Mouse (Mus musculus) MN1 (cell line): Measurements from ENCODE around the gene Noa1.

Experiments used
- DNase-seq: peaks from one replicate; pipeline ENCODE4 v3.0.0-alpha.2; 2016; ENCODE audit warnings: low spot score

Noa1 gene

DNA sequence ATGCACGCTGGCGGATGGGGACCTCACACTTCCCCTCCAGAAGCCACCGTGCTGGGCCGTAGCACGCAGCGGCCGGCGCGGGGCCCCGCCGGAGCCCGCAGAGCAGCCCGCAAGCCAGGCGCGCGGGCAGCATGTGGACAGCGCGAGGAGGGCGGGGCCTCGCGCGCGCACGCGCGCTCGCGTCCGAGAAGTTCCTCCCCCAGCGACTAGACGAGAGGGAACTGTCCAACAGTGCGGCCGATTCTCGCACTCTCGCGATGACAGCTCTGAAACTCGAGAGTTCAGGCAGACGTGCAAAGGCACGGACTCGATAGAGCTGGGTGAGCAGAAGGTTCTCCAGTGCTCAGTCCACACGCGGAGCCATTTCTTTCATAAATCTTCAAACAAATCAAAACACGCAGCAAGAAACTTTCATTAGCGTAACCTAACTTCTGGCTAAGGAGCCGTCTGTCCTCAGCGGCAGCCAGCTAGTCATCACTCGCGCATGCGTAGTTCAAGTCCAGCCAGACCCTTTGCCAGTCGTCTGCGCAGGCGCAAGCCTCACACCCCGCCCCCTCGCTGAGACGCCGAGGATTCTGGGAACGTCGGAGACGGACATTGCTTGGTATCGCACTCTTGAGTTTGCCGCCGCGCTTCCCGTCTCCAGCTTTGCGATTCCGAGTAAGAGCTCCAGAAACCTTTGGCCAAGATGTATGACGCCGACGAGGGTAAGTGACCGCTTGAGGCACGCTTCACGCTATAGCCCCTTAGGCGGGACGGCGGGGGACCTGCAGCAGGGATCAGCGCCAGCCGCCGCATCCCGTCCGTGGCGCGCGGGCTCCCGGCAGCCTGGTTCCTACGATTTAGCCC lies at the start of gene Noa1, which contains the start of gene Polr2b:
Noa1 (minus strand) TSS at position 161 of the 849 bp plus-strand sequence.
Polr2b (plus strand) TSS at position 224 of the 849 bp plus-strand sequence.
- peak; percentile 98 for DNase-seq

DNA sequence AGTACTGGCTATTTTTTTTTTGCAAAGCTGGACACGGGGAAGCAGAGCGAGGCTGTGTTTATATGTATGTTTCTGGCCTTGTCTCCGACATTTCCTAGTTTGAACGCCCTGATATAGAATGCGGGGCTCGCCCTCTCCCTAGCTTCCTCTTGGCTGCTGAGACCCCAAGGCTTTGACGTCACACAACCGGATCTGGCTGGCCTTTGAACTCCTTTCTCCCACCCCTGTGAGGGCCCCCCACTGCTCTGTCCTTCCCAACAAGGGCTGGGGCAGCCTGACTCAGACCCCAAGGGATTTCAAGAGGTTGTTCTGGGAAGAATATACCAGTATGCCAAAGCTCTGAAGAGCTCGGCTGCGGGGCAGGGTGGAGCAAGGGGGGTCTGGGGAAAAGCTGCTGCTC lies 48.5 kb upstream of the Noa1 start:
- peak; percentile 60 for DNase-seq

DNA sequence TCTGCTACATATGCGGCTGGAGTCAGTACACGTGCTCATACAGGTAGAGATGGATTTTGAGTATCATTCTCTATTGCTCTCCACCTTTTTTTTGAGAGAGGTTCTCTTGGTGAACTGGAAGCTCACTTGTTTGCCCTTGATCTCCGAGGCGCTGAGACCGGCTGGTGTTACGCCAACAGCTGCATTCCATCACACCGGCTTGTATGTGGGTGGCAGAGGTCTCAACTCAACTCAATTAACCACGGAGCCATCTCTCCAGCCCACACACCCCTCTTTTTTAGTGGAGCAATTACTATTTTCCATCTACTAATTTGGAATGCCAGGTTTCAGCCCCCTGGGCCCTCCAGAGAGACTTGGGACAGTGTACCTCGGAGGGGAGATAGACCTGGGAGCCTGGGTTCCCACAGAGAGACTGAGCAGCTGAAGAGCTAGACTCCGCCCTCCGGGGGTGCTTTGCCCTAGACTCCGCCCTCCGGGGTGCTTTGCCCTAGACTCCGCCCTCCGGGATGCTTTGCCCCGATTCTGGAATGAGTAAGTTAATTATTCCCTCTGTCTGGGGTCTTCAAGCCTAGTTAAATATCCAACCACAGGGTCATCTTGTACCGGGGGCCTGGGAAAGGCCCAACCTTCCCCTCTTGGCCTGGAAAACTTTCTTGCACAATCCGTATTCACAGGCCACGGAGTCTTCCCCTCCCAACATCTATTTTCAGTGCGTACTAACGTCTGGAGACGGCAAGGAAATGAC lies 47.7 kb upstream of the Noa1 start:
- DNase-seq: peak; percentile 59

DNA sequence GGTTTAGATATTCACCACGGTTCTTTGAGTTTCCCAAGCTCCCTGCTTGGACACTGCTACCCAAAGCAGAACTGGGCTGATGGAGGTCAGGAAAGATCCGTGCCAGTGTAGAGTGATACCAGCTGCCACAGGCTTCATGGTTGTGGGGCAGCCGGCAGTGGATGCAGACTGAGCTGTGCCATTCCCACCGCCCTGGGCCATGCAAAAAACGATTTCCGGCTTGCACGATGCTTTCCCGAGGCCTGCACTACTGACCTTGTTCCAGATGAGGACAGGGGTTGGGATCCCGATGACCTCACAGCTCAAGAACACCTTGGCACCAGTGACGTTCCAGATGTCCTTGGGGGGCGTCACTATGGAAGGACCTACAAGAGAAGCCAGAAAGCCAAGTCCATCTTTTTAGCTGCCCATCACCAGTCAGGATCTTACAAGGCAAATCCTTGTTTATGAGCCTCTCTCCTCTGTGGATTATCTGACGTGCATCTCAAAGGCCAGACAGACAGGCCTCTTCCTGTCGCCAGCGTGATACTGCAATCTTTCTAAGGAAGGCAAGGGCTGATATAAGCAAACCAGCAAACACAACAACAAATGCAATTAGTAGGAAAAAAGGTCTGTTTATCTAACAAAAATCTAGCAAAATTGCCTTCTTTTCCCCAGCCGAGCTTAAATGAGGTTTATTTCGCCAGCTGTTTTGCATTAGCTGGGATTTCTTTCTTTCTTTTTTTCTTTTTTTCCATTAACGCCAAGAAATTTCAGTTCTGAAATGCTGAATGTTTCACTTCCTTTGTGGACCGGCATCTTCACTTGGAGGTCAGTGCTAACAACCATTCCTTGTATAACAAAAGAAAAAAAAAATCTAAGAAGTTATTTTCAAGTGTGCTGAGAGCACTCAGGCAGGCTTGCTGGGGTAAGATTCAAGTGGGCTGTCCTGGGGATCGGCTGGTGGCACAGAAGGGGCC lies 45.7 kb upstream of the Noa1 start:
- peak; percentile 61 for DNase-seq

DNA sequence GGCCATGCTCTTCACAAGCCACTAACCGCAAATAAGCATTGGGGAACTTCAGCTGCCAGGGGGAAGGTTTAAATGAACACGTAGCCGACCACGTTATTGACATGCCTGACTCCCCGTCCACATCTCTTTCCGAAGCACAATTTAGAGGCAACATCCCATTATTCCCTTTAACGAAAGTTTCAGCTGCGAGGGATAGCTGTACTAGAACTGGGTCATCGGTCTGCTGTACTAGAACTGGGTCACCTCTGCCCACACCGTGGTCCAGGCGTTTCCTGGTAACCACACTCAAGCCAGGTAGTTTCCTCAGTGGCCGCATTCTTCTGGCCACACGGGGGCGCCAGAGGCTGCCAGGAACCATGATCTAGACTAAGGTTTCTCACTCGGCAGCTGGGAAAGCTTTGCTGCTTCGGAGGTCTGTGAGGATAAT lies 44.5 kb upstream of the Noa1 start:
- peak; percentile 90 for DNase-seq

DNA sequence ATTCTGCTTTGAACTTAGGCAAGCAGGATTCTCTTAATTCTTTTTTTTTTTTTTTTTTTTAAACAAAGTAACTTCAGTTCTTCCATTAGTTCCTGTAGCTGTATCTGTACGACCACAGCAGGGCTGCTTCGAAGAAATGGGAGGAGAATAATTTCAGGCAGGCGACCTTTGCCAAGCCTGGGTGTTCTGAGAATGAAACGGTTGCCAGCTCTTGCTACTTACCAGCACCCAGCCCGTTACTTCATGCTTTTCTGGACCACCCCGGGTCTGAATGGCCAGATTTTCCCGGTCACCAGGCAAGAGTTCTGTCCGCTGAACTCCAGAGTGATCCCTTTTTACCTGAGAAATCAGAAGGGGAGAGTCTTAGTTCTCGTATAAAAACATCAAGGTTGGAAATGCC lies 41.8 kb upstream of the Noa1 start:
- no peak for DNase-seq

DNA sequence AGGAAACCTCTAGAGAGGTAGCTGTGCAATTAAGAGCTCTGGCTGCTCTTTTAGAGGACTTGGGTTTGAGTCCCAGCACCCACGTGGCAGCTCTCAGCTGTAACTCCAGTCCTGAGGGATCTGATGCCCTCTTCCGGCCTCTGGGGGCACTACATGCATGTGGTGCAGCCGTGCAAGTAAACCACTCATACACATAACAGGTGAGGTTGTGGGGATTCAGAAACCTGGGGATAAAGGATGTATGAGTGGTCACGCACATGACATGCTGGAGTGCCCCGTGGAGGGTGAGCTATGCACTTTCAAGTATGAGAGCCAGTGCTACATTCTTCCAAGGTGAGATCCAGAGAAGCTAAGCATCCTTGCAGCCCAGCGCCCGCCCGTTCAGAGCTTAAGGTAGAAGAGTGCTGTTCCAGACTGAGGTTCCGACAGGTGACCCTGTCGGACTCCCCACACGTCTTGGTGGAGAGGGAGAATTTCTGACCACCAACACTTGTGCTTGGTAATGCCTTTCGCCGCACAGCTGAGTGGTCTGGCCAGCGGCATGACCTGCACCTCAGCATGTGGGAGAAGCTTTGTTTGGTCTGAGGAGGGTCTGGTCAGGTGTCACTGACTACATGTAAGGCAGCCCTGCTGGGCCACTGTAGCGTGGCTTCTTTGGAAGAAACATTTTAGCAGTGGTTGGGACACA lies 40.2 kb upstream of the Noa1 start:
- DNase-seq: no peak

DNA sequence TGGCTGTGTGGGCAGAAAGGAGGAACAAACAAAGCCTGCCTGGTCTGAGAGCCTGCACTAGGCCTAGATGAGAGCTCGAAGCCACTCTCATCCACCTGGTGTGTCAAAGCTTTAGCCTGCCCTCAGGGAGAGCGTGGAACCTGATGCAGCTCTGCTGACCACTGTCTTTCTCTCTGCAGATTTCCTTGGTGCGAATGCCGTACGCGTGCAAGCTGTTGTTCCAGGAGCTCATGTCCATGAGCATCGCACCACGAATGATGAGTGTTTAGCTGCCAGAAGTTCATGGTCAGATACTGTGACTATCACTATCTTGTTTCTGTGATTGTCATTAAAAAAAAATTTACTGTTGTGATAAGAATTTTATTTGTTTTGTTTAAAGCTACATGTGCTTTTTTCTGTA lies 39.0 kb upstream of the Noa1 start:
- no peak for DNase-seq

DNA sequence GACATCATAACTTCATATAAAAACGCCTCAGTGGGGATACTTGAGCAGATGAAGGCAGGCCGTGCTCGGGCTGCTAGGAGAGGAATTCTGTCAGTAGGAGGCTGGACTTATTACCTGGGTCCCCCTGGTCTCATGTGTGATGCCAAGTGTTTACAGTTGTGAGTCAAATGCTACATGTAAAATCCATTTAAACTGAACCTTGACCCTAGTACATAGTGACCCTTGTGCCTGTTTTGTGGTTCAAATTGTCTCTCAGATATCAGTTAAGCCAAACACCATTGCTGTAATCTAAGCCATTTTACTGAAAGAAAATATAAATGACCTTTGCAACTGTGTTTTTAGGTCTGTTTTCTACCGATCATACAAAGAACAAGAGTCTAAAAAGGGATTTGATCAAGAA lies 30.1 kb upstream of the Noa1 start:
- no peak for DNase-seq

DNA sequence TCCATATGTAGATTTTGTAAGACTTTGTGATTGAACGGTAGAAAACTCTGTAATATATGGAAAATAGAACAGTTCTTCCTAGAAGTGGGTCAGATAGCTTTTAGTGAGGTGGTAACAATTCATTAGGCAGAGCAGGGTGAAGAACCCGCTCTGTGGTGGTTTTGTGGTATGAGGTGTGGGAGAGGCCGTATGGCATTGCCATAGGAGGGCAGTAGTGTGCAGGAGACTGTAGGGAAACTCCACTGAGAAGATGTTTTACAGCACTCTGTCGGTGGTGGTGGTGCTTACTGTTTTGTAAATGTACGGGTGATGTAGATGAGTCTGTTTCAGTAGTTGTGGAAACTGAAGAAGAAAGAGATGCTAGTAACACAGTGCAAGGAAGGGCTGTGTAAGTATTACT lies 20.3 kb upstream of the Noa1 start:
- no peak for DNase-seq

DNA sequence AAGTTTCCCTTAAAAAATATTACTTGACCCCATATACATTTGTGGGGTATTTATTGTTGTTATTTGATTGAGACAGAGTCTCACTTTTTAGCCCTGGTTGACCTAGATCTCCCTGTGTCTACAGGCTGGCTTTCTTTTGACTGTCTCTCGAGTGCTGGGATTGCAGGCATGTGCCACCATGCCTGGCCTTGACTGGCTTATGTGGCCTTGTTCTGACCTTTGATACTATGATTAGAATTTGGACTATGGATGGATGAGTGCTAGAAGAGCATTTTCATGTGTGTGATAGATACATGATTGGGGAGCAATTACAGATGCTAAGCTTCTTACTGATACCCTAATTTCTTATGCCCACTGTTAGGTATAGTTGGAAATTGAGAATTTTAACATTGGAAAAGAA lies 15.1 kb upstream of the Noa1 start:
- no peak for DNase-seq

DNA sequence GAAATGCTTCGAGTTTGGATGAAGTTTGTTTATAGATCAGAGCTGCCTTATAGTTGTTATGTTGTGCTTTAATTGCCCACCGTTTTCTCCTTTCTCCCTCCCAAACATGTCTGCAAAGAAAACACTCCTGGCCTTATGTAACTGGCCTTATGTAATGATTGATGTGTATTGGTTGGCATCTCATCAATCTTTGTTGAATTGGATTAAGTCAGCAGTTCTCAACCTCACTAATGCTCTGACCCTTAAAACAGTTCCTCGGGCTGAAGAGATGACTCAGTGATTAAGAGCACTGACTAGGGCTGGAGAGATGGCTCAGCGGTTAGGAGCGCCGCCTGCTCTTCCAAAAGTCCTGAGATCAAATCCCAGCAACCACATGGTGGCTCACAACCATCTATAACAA lies 5.1 kb upstream of the Noa1 start:
- DNase-seq: no peak

DNA sequence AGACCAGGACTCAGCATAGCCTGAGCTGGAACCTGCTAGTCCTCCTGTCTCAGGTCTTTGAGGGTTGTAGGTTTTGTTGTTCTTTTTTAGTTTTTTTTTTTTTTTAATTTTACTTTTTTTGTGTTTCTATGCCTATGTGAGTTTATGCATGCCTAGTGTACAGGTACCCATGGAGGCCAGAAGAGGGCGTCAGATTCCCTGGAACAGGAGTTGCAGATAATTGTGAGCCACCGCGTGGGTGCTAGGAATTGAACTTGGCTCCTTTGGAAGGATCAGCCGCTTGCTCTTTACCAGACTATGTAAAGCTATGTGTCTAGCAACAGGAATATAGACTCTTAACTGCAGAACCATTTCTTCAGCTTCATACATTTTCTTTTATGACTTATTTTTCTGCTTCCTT lies 4.3 kb upstream of the Noa1 start:
- DNase-seq: no peak

DNA sequence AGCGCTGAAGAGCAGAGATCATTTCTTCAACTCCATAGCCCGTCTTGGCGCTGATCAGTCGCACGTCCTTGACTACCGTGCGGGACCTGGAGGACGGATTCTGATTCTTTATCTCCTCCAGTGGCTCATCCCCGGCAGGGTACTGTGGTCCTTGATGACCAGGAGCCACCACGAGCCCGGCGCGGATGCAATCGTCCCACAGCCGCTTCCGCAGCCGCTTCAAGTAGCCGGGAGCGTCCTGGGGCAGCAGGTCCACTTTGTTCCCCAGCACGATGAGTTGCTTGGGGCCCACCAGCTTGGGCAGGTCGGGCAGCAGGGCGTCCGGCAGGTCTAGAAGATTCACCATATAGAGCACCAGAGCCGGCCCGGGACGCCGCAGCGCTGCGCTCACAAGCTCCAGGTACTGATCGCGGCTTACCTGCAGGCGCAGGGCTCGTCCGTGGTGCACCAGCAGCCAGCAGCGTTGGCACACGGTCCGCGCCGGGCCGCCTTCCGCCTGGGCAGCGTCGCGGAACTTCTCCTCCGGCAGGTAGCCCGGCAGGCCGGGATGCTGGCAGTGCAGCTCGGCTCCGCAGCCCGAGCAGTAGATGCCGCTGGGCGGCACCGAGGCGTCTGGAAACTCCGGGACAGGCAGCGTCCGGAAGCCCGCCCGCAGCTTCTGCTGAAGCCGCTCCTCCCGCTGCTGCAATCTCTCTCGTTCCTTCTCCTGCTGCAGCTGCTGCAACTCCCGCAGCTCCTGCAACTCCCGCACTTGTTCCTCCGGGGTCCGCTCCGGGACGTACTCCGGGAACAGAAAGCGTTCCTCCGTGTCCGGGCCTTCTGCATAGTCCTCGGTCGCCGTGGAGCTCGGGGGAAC lies 605 bp downstream of the Noa1 start:
- peak; percentile 24 for DNase-seq

DNA sequence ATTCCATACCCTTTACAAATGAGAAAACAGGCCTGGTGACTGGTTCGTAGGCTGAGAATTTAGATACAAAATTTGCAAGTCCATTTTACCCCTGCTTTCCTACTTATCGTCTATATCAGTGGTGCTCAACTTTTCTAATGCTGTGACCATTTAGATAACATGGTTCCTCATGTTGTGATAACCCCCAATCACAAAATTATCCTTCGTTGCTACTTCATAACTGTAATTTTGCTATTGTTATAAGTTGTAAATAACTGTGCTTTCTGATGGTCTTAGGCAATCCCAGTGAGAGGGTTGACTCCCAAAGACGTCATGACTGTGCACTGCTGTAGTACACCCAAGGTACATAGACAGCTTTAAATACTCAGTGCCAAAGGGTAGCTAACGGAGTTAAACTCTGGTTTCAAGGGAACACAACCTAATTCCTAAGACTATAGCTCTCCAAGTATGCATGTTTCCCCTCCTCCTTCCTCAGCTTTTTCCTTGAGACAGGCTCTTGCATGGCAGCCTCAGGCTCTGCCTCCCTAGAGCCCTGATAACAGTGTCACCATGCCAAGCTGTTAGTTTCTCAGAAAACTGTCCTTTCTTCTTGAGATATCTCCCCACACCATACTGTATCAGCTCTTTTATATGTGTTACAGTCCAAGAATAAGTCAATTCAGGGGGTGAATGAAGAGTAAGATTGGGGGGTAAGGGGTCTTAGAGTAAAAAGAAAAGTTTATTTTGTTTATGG lies 1.9 kb downstream of the Noa1 start:
- DNase-seq: no peak

DNA sequence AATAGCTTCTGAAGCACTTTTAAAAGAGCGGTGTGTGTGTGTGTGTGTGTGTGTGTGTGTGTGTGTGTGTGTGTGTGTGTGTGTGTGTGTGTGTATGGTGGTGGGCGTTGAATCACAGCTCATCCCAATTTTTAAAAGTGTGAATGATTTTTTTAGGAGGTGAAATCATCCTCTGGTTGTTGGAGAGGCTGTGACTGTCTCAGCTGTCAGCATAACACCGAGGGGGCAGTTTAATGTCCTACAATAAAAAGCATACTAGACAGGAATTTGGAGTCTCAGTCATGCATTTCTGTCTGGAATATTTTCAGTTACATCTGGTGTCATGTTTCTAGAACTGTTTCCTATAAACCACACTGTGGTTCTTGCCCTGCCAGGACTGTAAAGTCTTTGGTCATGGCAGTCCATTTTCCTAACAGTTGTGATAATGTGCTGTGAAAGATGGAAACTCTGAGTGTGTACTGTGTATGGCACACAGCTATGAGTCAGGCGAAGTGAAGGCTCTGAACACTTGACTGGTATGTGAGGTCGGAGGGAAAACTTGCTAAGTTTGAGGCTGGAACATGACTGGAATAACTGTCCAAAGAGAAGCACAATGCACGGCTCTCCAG lies 8.5 kb downstream of the Noa1 start:
- no peak for DNase-seq

DNA sequence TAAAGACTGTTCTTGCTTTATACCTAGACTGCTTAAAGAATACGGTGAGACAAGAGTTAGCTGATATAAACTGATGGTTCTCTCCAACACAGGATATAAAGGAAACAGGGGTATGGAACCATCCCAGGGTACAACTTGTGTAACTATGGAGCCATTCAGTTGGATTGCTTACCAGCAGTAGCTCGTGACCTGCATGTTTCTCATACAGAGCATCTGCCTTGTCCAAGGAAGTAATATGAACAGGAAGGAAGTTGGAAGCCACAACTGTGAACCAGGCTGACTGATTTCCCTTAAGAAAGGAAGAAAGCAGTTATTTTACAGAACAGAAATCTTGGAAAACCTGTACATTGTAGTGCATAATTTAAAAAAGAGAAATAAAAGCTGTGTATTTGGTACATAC lies 10.4 kb downstream of the Noa1 start:
- DNase-seq: no peak

DNA sequence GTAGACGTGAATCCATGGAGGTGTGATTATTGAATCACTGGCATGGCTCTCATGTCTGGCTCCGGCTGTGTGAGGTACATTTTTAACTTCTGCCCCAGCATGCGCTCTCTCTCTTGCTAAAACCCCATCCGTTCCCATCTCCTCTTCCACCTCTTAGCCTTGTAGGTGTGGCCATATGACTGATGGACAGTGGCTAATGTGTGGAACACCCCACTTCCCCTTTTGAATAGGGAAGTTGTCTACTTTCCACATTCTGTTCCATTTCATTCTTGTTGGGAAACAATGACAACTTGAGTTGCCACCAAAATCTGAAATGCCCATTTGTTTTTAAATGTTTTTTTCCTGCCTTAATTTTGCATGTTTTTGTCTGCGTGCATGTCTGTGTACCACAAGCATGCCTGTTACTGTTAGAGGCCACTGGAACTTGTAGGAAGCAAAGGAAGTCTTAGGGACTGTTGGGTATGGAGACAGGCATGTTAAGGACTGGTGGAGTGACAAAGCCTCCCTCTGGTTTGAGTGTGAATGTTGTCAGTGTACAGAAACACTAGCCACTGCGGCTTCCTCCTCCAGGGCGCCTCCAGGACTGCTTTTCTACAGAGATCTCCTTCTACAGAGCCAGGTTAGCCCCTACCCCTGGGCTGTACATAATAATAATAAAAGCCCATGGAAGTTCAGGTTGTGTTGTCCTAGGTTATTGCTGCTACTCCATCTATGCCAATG lies 16.9 kb downstream of the Noa1 start:
- no peak for DNase-seq

DNA sequence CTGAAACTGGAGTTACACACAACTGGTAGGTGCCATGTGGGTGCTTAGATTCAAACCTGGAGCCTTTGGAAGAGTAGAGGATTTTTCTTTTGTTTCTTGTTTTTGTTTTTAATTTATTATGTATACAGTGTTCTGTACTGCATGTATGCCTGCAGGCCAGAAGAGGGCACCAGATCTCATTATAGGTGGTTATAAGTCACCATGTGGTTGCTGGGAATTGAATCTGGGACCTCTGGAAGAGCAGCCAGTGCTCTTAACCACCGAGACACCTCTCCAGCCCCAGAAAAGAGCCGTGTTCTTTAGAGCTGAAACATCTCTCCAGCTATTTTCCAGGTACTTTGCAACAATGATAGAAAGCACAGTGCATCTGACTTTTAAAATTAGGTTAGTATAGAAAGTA lies 19.3 kb downstream of the Noa1 start:
- DNase-seq: no peak
